16 mouse cellular contexts compared by ENCODE assay signal in genomic region chr9:67712146-67712545, GRCm38 (mm10). TPM values are rescaled to one million over a fixed set of nuclear protein-coding genes. Genes with fewer than 3 reads are reported as not detected.
"Had no signal": no experiment of that assay in that cellular context is flagged by ENCODE, and none has a peak within 500 bp of the region (broad histone marks: within the 10 kb centered on the region; RNA-seq: fewer than 3 reads in every experiment).

No protein-coding gene starts in this region.

- H3K4me1 ChIP-seq: liver, embryonic 13.5 days; megakaryocyte, embryonic 14.5 days; midbrain, embryonic 10.5 days; midbrain, embryonic 13.5 days had no signal

- H3K4me3 ChIP-seq: left cerebral cortex, adult 2 months; liver, embryonic 13.5 days; lung, embryonic 15.5 days; megakaryocyte, embryonic 14.5 days; midbrain, embryonic 10.5 days; midbrain, embryonic 13.5 days had no signal

- H3K9me3 ChIP-seq: liver, embryonic 13.5 days; lung, embryonic 15.5 days; megakaryocyte, embryonic 14.5 days; midbrain, embryonic 10.5 days; midbrain, embryonic 13.5 days had no signal

- ATAC-seq: midbrain, embryonic 13.5 days; midbrain, embryonic 16.5 days had no signal

- H3K9ac ChIP-seq: liver, embryonic 13.5 days; lung, embryonic 15.5 days; midbrain, embryonic 13.5 days had no signal

- H3K27me3 ChIP-seq: liver, embryonic 13.5 days; lung, embryonic 15.5 days; midbrain, embryonic 13.5 days had no signal

- H3K4me2 ChIP-seq: liver, embryonic 13.5 days; lung, embryonic 15.5 days; midbrain, embryonic 13.5 days had no signal

- H3K27ac ChIP-seq: kidney, postnatal 0 days; left cerebral cortex, adult 2 months; liver, embryonic 13.5 days; macrophage; midbrain, embryonic 10.5 days; midbrain, embryonic 13.5 days had no signal

- H3K36me3 ChIP-seq: liver, embryonic 13.5 days; lung, embryonic 15.5 days; midbrain, embryonic 10.5 days; midbrain, embryonic 13.5 days had no signal

RNA-seq across cellular contexts. Expression of gene C2cd4b, which starts 47.1 kb away (rescaled TPM):
- total RNA-seq: liver, adult 2 months; monocyte, adult 5-6 weeks had no signal
- polyA plus RNA-seq: intestine, embryonic 16.5 days; limb, embryonic 11.5 days; liver, adult 2 months; liver, embryonic 13.5 days; liver, embryonic 16.5 days; macrophage; midbrain, embryonic 10.5 days; stomach, embryonic 16.5 days; urinary bladder, adult 2 months had no signal
